Mouse (Mus musculus) embryo, embryonic 11 days (tissue): Measurements from ENCODE around the gene Dock11.

Experiments used
- DNase-seq: peaks from one replicate; pipeline ENCODE4 v3.0.0-alpha.2; 2015

Dock11 gene

GRCm38 (mm10) chrX:35888087-35888895 lies at the start of gene Dock11:
Gene Dock11, plus strand, starts transcription at chrX:35888832.
- DNase-seq: peak; percentile 75

- DNase-seq: peak; percentile 18
These were observed 8.9 kb upstream of the Dock11 start for GRCm38 (mm10) chrX:35879703-35880102.

- DNase-seq: peak; percentile 38
These were observed 540 bp downstream of the Dock11 start for GRCm38 (mm10) chrX:35888945-35889799.

- DNase-seq: peak; percentile 21
These were observed 1.1 kb downstream of the Dock11 start for GRCm38 (mm10) chrX:35889800-35890106.

- DNase-seq: no peak
These were observed 3.0 kb downstream of the Dock11 start for GRCm38 (mm10) chrX:35891534-35892125.

- peak; percentile 2 for DNase-seq
These were observed 3.7 kb downstream of the Dock11 start for GRCm38 (mm10) chrX:35892377-35892776.

- DNase-seq: no peak
These were observed 9.2 kb downstream of the Dock11 start for GRCm38 (mm10) chrX:35897648-35898500.

GRCm38 (mm10) chrX:35898501-35898766 lies 9.8 kb downstream of the Dock11 start:
- no peak for DNase-seq

- DNase-seq: no peak
These were observed 15.7 kb downstream of the Dock11 start for GRCm38 (mm10) chrX:35904352-35904751.

- no peak for DNase-seq
These were observed 18.2 kb downstream of the Dock11 start for GRCm38 (mm10) chrX:35906696-35907330.

GRCm38 (mm10) chrX:35919558-35919957 lies 30.9 kb downstream of the Dock11 start:
- DNase-seq: no peak

- no peak for DNase-seq
These were observed 31.5 kb downstream of the Dock11 start for GRCm38 (mm10) chrX:35920096-35920607.

GRCm38 (mm10) chrX:35921922-35922321 lies 33.3 kb downstream of the Dock11 start:
- DNase-seq: no peak

GRCm38 (mm10) chrX:35924705-35925264 lies 36.2 kb downstream of the Dock11 start:
- DNase-seq: no peak

GRCm38 (mm10) chrX:35930094-35930933 lies 41.7 kb downstream of the Dock11 start:
- no peak for DNase-seq

GRCm38 (mm10) chrX:35930934-35931406 lies 42.3 kb downstream of the Dock11 start:
- no peak for DNase-seq

GRCm38 (mm10) chrX:35931945-35932344 lies 43.3 kb downstream of the Dock11 start:
- no peak for DNase-seq

GRCm38 (mm10) chrX:35932952-35933351 lies 44.3 kb downstream of the Dock11 start:
- DNase-seq: no peak

- no peak for DNase-seq
These were observed 49.5 kb downstream of the Dock11 start for GRCm38 (mm10) chrX:35938112-35938511.

- no peak for DNase-seq
These were observed 57.8 kb downstream of the Dock11 start for GRCm38 (mm10) chrX:35946394-35946793.

GRCm38 (mm10) chrX:35950135-35950534 lies 61.5 kb downstream of the Dock11 start:
- DNase-seq: no peak
